Mouse (Mus musculus) monocyte, adult 2 months (primary cell): ENCODE data around the gene Ap2m1.
A peak's percentile ranks its signal among the peaks of the same experiment; 100 is the strongest.

Experiments used
- DNase-seq, 2 experiments: peaks; one replicate each; pipeline ENCODE4 v3.0.0; 2022; ENCODE audit warnings: low spot score in 2 of 2, low read depth in 1 of 2

Ap2m1 gene

DNA sequence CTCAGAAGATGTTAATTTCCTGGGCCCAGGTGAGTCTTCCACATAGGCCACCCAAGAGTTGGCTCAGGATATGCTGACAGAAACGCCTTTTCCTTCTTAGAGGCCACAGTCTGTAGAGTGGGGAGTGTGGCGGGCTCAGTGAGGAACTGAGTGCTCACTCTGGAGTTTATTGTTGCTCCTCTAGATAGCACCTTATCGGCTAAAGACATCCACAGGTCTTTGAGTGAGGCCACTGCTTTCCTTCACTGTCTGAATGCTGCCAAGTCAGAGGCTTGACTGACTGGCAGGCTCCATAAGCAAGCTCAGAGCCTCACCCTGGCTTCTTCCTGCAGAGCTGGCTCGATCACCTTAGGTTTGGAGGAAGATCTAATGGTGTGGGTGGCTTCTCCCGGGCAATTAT lies 6.5 kb upstream of the Ap2m1 start:
- DNase-seq = no peak

- DNase-seq = no peak
Observed at GRCm38 (mm10) chr16:20529375-20529774, 5.9 kb upstream of the Ap2m1 start.

- DNase-seq = no peak
Observed at GRCm38 (mm10) chr16:20530941-20531340, 4.3 kb upstream of the Ap2m1 start.

DNA sequence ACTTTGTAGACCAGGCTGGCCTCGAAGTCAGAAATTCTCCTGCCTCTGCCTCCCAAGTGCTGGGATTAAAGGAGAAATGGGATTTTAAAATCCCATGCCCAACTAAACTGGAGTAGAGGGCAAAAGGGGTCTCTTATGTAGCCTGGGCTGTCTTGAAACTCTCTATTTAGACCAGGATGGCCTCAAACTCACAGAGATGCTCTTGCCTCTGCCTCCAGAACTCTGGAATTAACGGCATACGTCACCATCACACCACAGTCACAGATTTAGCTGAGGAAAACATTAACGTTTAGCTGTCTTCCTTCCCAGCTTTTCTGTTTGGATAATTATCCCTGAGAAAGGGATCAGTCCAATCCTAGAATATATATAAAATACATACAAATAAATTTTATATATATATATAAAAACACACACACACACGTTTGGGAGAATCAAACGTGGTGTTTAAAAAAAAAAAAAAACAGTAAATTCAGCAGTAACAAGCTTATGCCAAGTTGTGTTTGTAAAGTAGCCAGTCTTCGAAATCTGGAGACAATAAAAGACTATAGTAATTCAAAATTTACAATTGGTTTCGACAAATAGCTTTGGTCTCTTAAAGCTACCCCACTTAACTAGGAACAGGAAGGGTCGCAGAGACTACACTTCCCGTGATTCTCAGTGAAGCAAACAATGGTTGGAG lies 522 bp upstream of the Ap2m1 start:
- no peak for DNase-seq

- no peak for DNase-seq
Observed at GRCm38 (mm10) chr16:20536081-20536665, 895 bp downstream of the Ap2m1 start.

- DNase-seq = no peak
Observed at GRCm38 (mm10) chr16:20537071-20537471, 1.8 kb downstream of the Ap2m1 start.

- no peak for DNase-seq
Observed at GRCm38 (mm10) chr16:20537601-20538320, 2.5 kb downstream of the Ap2m1 start.

GRCm38 (mm10) chr16:20539649-20540048 lies 4.4 kb downstream of the Ap2m1 start:
- DNase-seq = no peak

DNA sequence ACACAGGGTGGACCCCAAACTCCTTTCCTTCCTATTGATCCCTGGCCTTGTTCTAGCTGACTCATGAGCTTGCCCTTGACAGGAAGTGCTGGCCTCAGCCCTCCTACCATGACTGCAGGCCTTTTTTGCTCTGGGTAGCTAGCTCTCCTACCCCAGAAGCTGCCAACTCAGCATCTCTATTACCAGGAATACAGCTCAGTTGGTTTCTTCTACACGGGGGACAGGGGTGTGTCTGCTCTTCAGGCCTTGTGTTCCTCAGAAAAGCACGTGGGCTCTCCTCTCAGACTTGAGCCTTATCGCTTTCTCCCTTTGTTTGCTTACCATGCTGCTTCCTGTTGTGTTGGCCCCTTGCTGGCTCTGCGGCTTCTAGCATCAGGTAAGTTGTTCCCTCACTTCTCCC lies 5.2 kb downstream of the Ap2m1 start:
- DNase-seq = no peak

DNA sequence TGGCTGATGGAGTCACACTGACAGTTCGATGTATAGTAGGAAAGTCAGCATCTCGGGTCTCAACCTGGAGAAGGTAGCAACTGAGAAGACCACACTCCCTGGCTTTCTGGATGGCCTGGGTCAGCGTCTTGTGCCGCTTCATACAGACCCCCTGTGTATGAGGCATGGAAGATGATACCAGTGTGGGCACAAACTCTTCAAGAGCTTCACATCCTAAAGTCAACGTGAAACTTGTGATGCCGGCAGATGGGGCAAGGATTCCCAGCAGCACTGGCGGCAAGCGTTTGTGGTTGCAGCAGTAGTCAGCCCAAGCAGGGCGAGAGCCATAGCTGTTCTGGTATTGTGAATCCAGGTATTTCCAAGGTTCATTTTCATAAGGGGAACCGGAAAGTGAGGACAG lies 10.4 kb downstream of the Ap2m1 start:
- no peak for DNase-seq

DNA sequence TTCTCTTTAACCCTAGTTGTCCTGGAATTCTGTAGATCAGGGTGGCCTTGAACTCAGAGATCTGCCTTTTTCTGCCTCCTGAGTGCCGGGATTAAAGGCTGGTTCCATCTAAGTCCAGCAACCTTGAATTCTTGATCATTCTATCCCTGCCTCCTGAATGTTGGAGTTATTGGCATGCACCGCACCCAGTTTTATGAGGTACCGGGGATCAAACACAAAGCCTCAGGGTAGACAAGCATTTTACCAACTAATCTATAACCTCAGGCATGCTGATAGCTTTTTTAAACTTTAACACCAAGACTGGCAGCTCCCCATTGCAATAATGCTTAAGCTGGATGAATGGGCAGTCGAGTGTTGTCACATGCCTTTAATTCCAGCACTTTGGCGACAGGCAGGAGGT lies 12.1 kb downstream of the Ap2m1 start:
- no peak for DNase-seq

- peak; percentile 97 for DNase-seq
Observed at GRCm38 (mm10) chr16:20548096-20548948, 13.0 kb downstream of the Ap2m1 start, which contains the start of gene Abcf3. TSS of gene Abcf3 (plus strand) at chr16:20548577.

DNA sequence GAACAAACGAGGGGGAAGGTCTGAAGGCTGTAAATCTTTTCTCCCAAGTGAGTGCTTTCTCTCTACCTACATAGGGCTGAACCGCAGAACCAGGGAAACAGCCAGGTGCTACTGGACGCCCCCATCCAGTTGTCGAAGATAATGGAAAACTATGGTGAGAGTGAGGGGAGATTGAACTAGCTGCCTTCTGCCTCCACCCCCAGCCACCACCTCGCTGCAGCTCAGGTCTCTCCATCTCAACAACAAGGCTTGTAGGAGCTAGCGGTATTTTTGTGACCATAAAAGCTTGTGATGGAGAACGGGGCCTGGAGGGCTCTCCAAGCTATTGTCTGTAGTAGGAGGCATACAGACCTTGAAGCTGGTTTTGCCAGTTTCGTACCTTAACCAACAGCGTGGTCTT lies 13.9 kb downstream of the Ap2m1 start:
- DNase-seq = no peak

- DNase-seq = no peak
Observed at GRCm38 (mm10) chr16:20551691-20552090, 16.4 kb downstream of the Ap2m1 start.

GRCm38 (mm10) chr16:20552594-20552993 lies 17.3 kb downstream of the Ap2m1 start:
- no peak for DNase-seq

DNA sequence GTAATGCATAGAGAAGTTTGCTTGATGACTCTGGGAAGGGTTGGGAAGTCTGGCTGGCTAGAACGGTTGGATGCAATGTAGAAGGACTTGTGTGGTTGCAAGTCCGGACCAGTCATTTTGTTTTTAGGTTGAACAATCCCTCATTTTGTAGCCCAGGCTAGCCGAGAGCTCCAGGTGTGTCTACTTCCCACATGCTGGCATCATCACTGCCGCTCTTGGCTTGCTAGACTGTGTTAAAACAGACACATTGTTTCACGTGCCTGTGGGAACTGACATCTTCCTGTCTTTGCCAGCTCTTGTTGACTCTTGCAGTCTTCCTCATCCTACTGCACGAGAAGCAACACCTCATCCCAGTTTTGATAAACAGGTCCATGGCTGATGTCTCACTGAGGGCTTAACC lies 19.7 kb downstream of the Ap2m1 start:
- no peak for DNase-seq

GRCm38 (mm10) chr16:20557381-20557780 lies 22.1 kb downstream of the Ap2m1 start:
- DNase-seq = no peak

DNA sequence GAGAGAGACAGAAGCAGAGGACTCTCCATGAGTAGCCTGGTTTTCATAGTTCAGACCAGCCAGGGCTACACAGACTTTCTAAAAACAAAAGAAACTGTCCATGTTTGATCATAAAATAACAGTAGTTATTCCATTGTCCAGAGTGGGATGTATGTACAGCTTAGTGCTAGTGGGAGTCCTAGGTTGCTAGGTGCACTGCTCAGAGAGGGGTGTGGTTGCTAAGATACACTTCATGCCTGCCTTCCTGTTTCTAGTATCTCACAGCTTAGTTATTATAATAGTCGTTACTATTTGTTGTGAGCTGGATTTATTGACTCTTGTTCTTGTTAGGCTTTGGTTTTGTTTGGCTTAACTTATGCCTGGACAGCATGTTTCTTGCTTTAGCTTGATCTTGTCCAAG lies 29.8 kb downstream of the Ap2m1 start:
- no peak for DNase-seq

GRCm38 (mm10) chr16:20589366-20589938 lies 54.2 kb downstream of the Ap2m1 start, which contains the start of gene Vwa5b2:
TSS of gene Vwa5b2 (plus strand) at chr16:20589471.
- DNase-seq = no peak

- no peak for DNase-seq
Observed at GRCm38 (mm10) chr16:20589939-20590679, 54.8 kb downstream of the Ap2m1 start.
